Mouse (Mus musculus) embryonic facial prominence, embryonic 12.5 days (tissue): ENCODE data around the gene Olfr395. TPM values are rescaled to one million over a fixed set of nuclear protein-coding genes. Genes with fewer than 3 reads are reported as not detected.
"Not testable (repeated sequence)": the region's sequence is repeated elsewhere in the genome, so short reads cannot be mapped to it uniquely, and the experiment has no call there.

Source experiments
- ATAC-seq: fragments of 200-750 bp; cut with Nextera tagmentation; 2 replicates; pipeline ENCODE4 v1.8.0; 2017; ENCODE audit not compliant: insufficient number of reproducible peaks, insufficient read depth, low FRiP score, low TSS enrichment
- H3K27ac ChIP-seq: fragments of 300-500 bp; sonication (generic); 2 replicates; pipeline ENCODE4 v1.5.1; 2016; ENCODE audit warnings: mild to moderate bottlenecking
- H3K27me3 ChIP-seq: fragments of 300-500 bp; sonication (generic); 2 replicates; pipeline ENCODE4 v1.6.1; 2016; ENCODE audit warnings: mild to moderate bottlenecking, moderate library complexity
- H3K36me3 ChIP-seq: fragments of 300-500 bp; sonication (generic); 2 replicates; pipeline ENCODE4 v1.6.1; 2016; ENCODE audit warnings: mild to moderate bottlenecking
- H3K4me1 ChIP-seq: fragments of 300-500 bp; sonication (generic); 2 replicates; pipeline ENCODE4 v1.6.1; 2016
- H3K4me2 ChIP-seq: fragments of 300-500 bp; sonication (generic); replicated peaks from 2 replicates; pipeline ENCODE4 v1.6.1; 2016; ENCODE audit warnings: mild to moderate bottlenecking, moderate library complexity
- H3K4me3 ChIP-seq: fragments of 300-500 bp; sonication (generic); 2 replicates; pipeline ENCODE4 v1.5.1; 2016; ENCODE audit warnings: mild to moderate bottlenecking
- H3K9ac ChIP-seq: fragments of 300-500 bp; sonication (generic); 2 replicates; pipeline ENCODE4 v1.6.1; 2016; ENCODE audit warnings: mild to moderate bottlenecking, moderate library complexity
- H3K9me3 ChIP-seq: fragments of 300-500 bp; sonication (generic); 2 replicates; pipeline ENCODE4 v1.6.1; 2016; ENCODE audit warnings: mild to moderate bottlenecking, moderate library complexity
- WGBS: fragments of 180-500 bp; shearing (Covaris S2); methylation state at CpG from one replicate; pipeline ENCODE4 v1.1.7; 2016; 5-methylcytosine and 5-hydroxymethylcytosine counted together
- polyA plus RNA-seq: library from polyadenylated mRNA; unstranded; fragments of >200 nt; fragmentation: Nextera tagmentation; extraction: Ambion mirVana; gene quantifications from 2 replicates; pipeline ENCODE4 v1.2.1, GENCODE M21; 2016

Gene Olfr395
- not detected in 2 replicates for polyA plus RNA-seq

GRCm38 (mm10) chr11:73909199-73909598, at the start of gene Olfr395:
Olfr395 (minus strand) TSS chr11:73909299.
- H3K4me3 ChIP-seq, H3K27me3 ChIP-seq, H3K4me2 ChIP-seq, H3K9ac ChIP-seq, H3K4me1 ChIP-seq, H3K9me3 ChIP-seq, H3K36me3 ChIP-seq, ATAC-seq, H3K27ac ChIP-seq: not testable (repeated sequence)
- 78% methylated on average over 4 of the region's 4 CpGs for WGBS

- H3K4me2 ChIP-seq = no peak within 1 kb of the TSS
- H3K4me3 ChIP-seq = no peak within 1 kb of the TSS
- no peaks in the 10 kb centered on the region; the same call in 1 of the 2 replicates for H3K9me3 ChIP-seq
- H3K27ac ChIP-seq = no peak within 1 kb of the TSS
- H3K4me1 ChIP-seq = no peaks in the 10 kb centered on the region
- H3K9ac ChIP-seq = no peak within 1 kb of the TSS
- H3K36me3 ChIP-seq = no peaks in the 10 kb centered on the region
- ATAC-seq = no peak
- no peaks in the 10 kb centered on the region for H3K27me3 ChIP-seq
These were observed 27.3 kb upstream of the Olfr395 start, which contains the start of gene Olfr23 for GRCm38 (mm10) chr11:73936377-73936776. Olfr23 (plus strand) TSS chr11:73936677.

- H3K4me2 ChIP-seq = no peak within 1 kb of the TSS
- no peaks in the 10 kb centered on the region for H3K4me1 ChIP-seq
- H3K36me3 ChIP-seq = no peaks in the 10 kb centered on the region
- H3K4me3 ChIP-seq = no peak within 1 kb of the TSS
- ATAC-seq = no peak
- no peak within 1 kb of the TSS for H3K27ac ChIP-seq
- H3K9me3 ChIP-seq = no peaks in the 10 kb centered on the region
- no peaks in the 10 kb centered on the region for H3K27me3 ChIP-seq
- WGBS = 91% methylated on average over 1 of the region's 1 CpGs
- H3K9ac ChIP-seq = no peak within 1 kb of the TSS
These were observed 18.4 kb downstream of the Olfr395 start, which contains the start of gene Olfr394 for GRCm38 (mm10) chr11:73890671-73891070. Olfr394 (minus strand) TSS chr11:73890771.

Other genes with a start within 250 kb of the Olfr395 start
- gene Zfp735, start 220.5 kb downstream of the Olfr395 start, polyA plus RNA-seq = not detected in 2 replicates
- not detected in 2 replicates for gene Olfr389, start 128.6 kb downstream of the Olfr395 start, polyA plus RNA-seq
- not detected in 2 replicates for gene Olfr390, start 126.3 kb downstream of the Olfr395 start, polyA plus RNA-seq
- not detected in 2 replicates for gene Olfr391-ps, start 106.2 kb downstream of the Olfr395 start, polyA plus RNA-seq
- not detected in 2 replicates for gene Olfr392, start 92.2 kb downstream of the Olfr395 start, polyA plus RNA-seq
- gene Olfr393, start 57.8 kb downstream of the Olfr395 start, polyA plus RNA-seq = not detected in 2 replicates
- not detected in 2 replicates for gene Olfr394, start 18.5 kb downstream of the Olfr395 start, polyA plus RNA-seq
- gene Olfr23, start 27.4 kb upstream of the Olfr395 start, polyA plus RNA-seq = 0.06 TPM in 1 of 2 replicates, not detected in the other
- gene Olfr397, start 51.5 kb upstream of the Olfr395 start, polyA plus RNA-seq = not detected in 2 replicates
- not detected in 2 replicates for gene Olfr398, start 81.1 kb upstream of the Olfr395 start, polyA plus RNA-seq
- gene Olfr139, start 147.3 kb upstream of the Olfr395 start, polyA plus RNA-seq = not detected in 2 replicates
- not detected in 2 replicates for gene Olfr399, start 147.3 kb upstream of the Olfr395 start, polyA plus RNA-seq
- gene Zfp616, start 160.7 kb upstream of the Olfr395 start, polyA plus RNA-seq = not detected in 2 replicates
- gene Olfr401, start 204.4 kb upstream of the Olfr395 start, polyA plus RNA-seq = not detected in 2 replicates
- gene Olfr402, start 244.2 kb upstream of the Olfr395 start, polyA plus RNA-seq = not detected in 2 replicates